Comparison of ENCODE assay signal across 8 mouse cellular contexts in the genomic region with DNA sequence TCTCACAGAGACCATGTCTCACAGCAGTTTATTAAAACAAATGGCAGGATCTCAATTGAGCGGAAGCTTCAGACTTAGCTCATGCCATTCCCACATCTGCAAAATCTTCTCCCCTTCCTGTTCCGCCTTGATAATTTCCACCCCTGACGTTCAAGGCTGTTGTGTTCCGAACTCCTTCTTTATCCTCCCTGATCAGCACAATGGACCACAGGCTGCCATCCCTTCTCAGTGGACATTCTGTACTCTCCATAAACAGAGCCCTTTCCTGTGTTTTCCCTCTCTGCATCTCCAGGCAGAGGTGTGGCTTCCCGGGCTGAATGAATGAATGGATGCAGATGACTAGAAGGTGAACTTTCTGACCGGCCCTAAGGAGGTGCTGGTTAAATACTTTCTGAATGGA. TPM values are rescaled to one million over a fixed set of nuclear protein-coding genes. Genes with fewer than 3 reads are reported as not detected.
A peak's percentile ranks its signal among the peaks of the same experiment; 100 is the strongest.
DNase-seq lines count a peak whose midpoint lies in the region; ATAC-seq and TF ChIP-seq lines count a peak whose summit lies in the region.
"Had no signal": no experiment of that assay in that cellular context is flagged by ENCODE, and none has a peak within 500 bp of the region (broad histone marks: within the 10 kb centered on the region; RNA-seq: fewer than 3 reads in every experiment).

No protein-coding gene starts in this region.

- intact Hi-C loops in left cerebral cortex, postnatal 10 days (cut with DNase I), result no loop called here

- no peaks in the 10 kb centered on the region for H3K27me3 ChIP-seq in heart, embryonic 10.5 days (ENCODE audit: insufficient read depth, poor library complexity, severe bottlenecking)
- no peaks in the 10 kb centered on the region for H3K27me3 ChIP-seq in limb, embryonic 14.5 days (ENCODE audit: control insufficient read depth, insufficient read depth, low read length)
- no peaks in the 10 kb centered on the region for H3K27me3 ChIP-seq in midbrain, embryonic 16.5 days (ENCODE audit: control insufficient read depth, insufficient read depth, low read depth, low read length)

- WGBS in heart, embryonic 10.5 days, result 48% methylated on average over 6 of the region's 6 CpGs
- 48% methylated on average over 6 of the region's 6 CpGs for WGBS in limb, embryonic 14.5 days
- 46% methylated on average over 6 of the region's 6 CpGs for WGBS in midbrain, embryonic 16.5 days

- TF ChIP-seq POLR2A in embryonic fibroblast, embryonic 13.5 days (IDR thresholded peaks at IDR 0.05; ENCODE audit: low read depth, low read length), result no peak
- TF ChIP-seq POLR2A in limb, embryonic 14.5 days (IDR thresholded peaks at IDR 0.05; ENCODE audit: borderline replicate concordance, extremely low read depth, insufficient read depth, insufficient read length), result no peak

- 0 out of 2 replicates have a peak, but pooled peaks cover 7% of the 10 kb centered on the region for H3K36me3 ChIP-seq in heart, embryonic 10.5 days
- no peaks in the 10 kb centered on the region for H3K36me3 ChIP-seq in limb, embryonic 14.5 days (ENCODE audit: control insufficient read depth, insufficient read depth, low read length)
- no peaks in the 10 kb centered on the region for H3K36me3 ChIP-seq in midbrain, embryonic 16.5 days (ENCODE audit: control insufficient read depth, insufficient read depth, low read length)

- peaks cover 13% of the 10 kb centered on the region for H3K4me1 ChIP-seq in embryonic fibroblast, embryonic 13.5 days (ENCODE audit: control insufficient read depth, insufficient read depth, low read length)
- peaks cover 38% of the 10 kb centered on the region; the same call in 1 of the 2 replicates for H3K4me1 ChIP-seq in heart, embryonic 10.5 days
- H3K4me1 ChIP-seq in limb, embryonic 14.5 days (ENCODE audit: control insufficient read depth, insufficient read depth, low read length), result peaks cover 26% of the 10 kb centered on the region
- peaks cover 21% of the 10 kb centered on the region for H3K4me1 ChIP-seq in midbrain, embryonic 16.5 days (ENCODE audit: control insufficient read depth, insufficient read depth, low read length)

- no peaks in the 10 kb centered on the region for H3K9me3 ChIP-seq in heart, embryonic 10.5 days
- no peaks in the 10 kb centered on the region for H3K9me3 ChIP-seq in limb, embryonic 14.5 days (ENCODE audit: control insufficient read depth, low read length)
- H3K9me3 ChIP-seq in midbrain, embryonic 16.5 days (replicated peaks; ENCODE audit: control insufficient read depth, low read length, poor library complexity, severe bottlenecking), result no peaks in the 10 kb centered on the region

- no peak for DNase-seq in heart, embryonic 10.5 days (ENCODE audit: low spot score)
- no peak for DNase-seq in limb, embryonic 14.5 days (ENCODE audit: low spot score)
- no peak for DNase-seq in urinary bladder, postnatal 14 days (ENCODE audit: low spot score)
- no peak for DNase-seq in cerebellum, adult 11 months
- DNase-seq in left cerebral cortex, postnatal 10 days (ENCODE audit: extremely low spot score in 1 of 2, low spot score in 2 of 2), result no peak

- H3K4me3 ChIP-seq in embryonic fibroblast, embryonic 13.5 days (ENCODE audit: insufficient read depth, low read length), result peak overlapping the region; percentile 78
- H3K4me3 ChIP-seq in heart, embryonic 10.5 days, result peak overlapping the region; percentile 10
- H3K4me3 ChIP-seq in limb, embryonic 14.5 days (replicated peaks; ENCODE audit: low read length), result peak overlapping the region; percentile 54
- H3K4me3 ChIP-seq in midbrain, embryonic 16.5 days (ENCODE audit: low read depth, low read length), result no peak overlapping the region

- H3K4me2 ChIP-seq in limb, embryonic 14.5 days (replicated peaks; ENCODE audit: low read depth, low read length, severe bottlenecking), result peak overlapping the region; percentile 70
- 0 out of 2 replicates have a peak overlapping the region, but pooled peaks have one; percentile 1 for H3K4me2 ChIP-seq in midbrain, embryonic 16.5 days (ENCODE audit: low read length)

- no peak for ATAC-seq in limb, embryonic 14.5 days (ENCODE audit: low FRiP score, low read depth)
- ATAC-seq in midbrain, embryonic 16.5 days, result no peak

- no peak overlapping the region for H3K27ac ChIP-seq in embryonic fibroblast, embryonic 13.5 days (ENCODE audit: insufficient read depth, low read length)
- no peak overlapping the region for H3K27ac ChIP-seq in heart, embryonic 10.5 days
- H3K27ac ChIP-seq in limb, embryonic 14.5 days (replicated peaks; ENCODE audit: low read depth, low read length), result no peak overlapping the region
- no peak overlapping the region for H3K27ac ChIP-seq in midbrain, embryonic 16.5 days (ENCODE audit: low read length)

- H3K9ac ChIP-seq in limb, embryonic 14.5 days (ENCODE audit: low read depth, low read length, severe bottlenecking), result 0 out of 2 replicates have a peak overlapping the region, but pooled peaks have one; percentile 2
- H3K9ac ChIP-seq in midbrain, embryonic 16.5 days (ENCODE audit: low read depth, low read length), result no peak overlapping the region

- no peak for TF ChIP-seq CTCF in embryonic fibroblast, embryonic 13.5 days (IDR thresholded peaks at IDR 0.05; ENCODE audit: borderline replicate concordance, insufficient read depth, low read length)

RNA-seq across cellular contexts. Expression of a gene that starts 3.1 kb away (rescaled TPM):
- 7.0 and 9.1 TPM in 2 replicates for polyA plus RNA-seq in embryonic fibroblast, embryonic 13.5 days (2011; ENCODE audit: insufficient read length, low read depth, missing spikeins)
- 10.3 and 11.9 TPM in 2 replicates for polyA plus RNA-seq in heart, embryonic 10.5 days (2016; fragmentation: Nextera tagmentation; extraction: Ambion mirVana)
- 12.6 and 15.5 TPM in 2 replicates for polyA plus RNA-seq in limb, embryonic 14.5 days (2012; rRNA removed)
- 14.0 and 15.5 TPM in 2 replicates for polyA plus RNA-seq in limb, embryonic 14.5 days (2014; fragmentation: Nextera tagmentation; extraction: Ambion mirVana)
- 8.3 and 9.5 TPM in 2 replicates for polyA plus RNA-seq in midbrain, embryonic 16.5 days (2015; fragmentation: Nextera tagmentation; extraction: Ambion mirVana)
- 10 to 100 TPM in 1 of 2 experiments, 1 to 10 TPM in 1; 9.1 to 11.0 TPM for total RNA-seq in left cerebral cortex, postnatal 10 days (2021)

RNA-seq across cellular contexts. Expression of a gene that starts 5.3 kb away (rescaled TPM):
- polyA plus RNA-seq in embryonic fibroblast, embryonic 13.5 days (2011; ENCODE audit: insufficient read length, low read depth, missing spikeins), result 59.6 and 61.2 TPM in 2 replicates
- polyA plus RNA-seq in heart, embryonic 10.5 days (2016; fragmentation: Nextera tagmentation; extraction: Ambion mirVana), result 19.8 and 24.6 TPM in 2 replicates
- 57.0 and 59.1 TPM in 2 replicates for polyA plus RNA-seq in limb, embryonic 14.5 days (2012; rRNA removed)
- polyA plus RNA-seq in limb, embryonic 14.5 days (2014; fragmentation: Nextera tagmentation; extraction: Ambion mirVana), result 59.6 and 71.0 TPM in 2 replicates
- polyA plus RNA-seq in midbrain, embryonic 16.5 days (2015; fragmentation: Nextera tagmentation; extraction: Ambion mirVana), result 7.1 and 8.1 TPM in 2 replicates
- 10 to 100 TPM in 1 of 2 experiments, 1 to 10 TPM in 1; 8.1 to 10.7 TPM for total RNA-seq in left cerebral cortex, postnatal 10 days (2021)
- total RNA-seq: neutrophil, adult 5-6 weeks had no signal

RNA-seq across cellular contexts. Expression of a gene that starts 25.5 kb away (rescaled TPM):
- polyA plus RNA-seq in embryonic fibroblast, embryonic 13.5 days (2011; ENCODE audit: insufficient read length, low read depth, missing spikeins), result 13.1 and 19.9 TPM in 2 replicates
- polyA plus RNA-seq in heart, embryonic 10.5 days (2016; fragmentation: Nextera tagmentation; extraction: Ambion mirVana), result 10.5 and 12.1 TPM in 2 replicates
- 6.3 and 8.9 TPM in 2 replicates for polyA plus RNA-seq in limb, embryonic 14.5 days (2012; rRNA removed)
- polyA plus RNA-seq in limb, embryonic 14.5 days (2014; fragmentation: Nextera tagmentation; extraction: Ambion mirVana), result 8.0 and 9.6 TPM in 2 replicates
- polyA plus RNA-seq in midbrain, embryonic 16.5 days (2015; fragmentation: Nextera tagmentation; extraction: Ambion mirVana), result 125 and 130 TPM in 2 replicates
- 100 to 1,000 TPM; 198 to 206 TPM for total RNA-seq in left cerebral cortex, postnatal 10 days (2021)
- total RNA-seq: neutrophil, adult 5-6 weeks had no signal
